Mouse (Mus musculus) embryonic fibroblast, embryonic 13.5 days (primary cell): Measurements from ENCODE around the gene Mtmr11.

Source experiments
- CTCF ChIP-seq: IDR thresholded peaks from 2 replicates; pipeline ENCODE4 v1.5.1; 2011; ENCODE audit warnings: mild to moderate bottlenecking, control low read depth, low read length, moderate library complexity, borderline replicate concordance; ENCODE audit not compliant: insufficient read depth
- POLR2A ChIP-seq: IDR thresholded peaks from 2 replicates; pipeline ENCODE4 v1.6.1; 2011; ENCODE audit warnings: low read depth, mild to moderate bottlenecking, control low read depth, low read length, moderate library complexity

- TF ChIP-seq CTCF (no peak), POLR2A (peak; percentile 78)
Measured at GRCm38 (mm10) chr3:96219661-96220130, 57.9 kb downstream of the Mtmr11 start, which contains the start of the genes Bola1 and Hist2h2ab.
